Mouse (Mus musculus) lung, adult 2 months (tissue): ENCODE results near the gene Dpf1.

ENCODE experiments used
- CTCF ChIP-seq: fragments of 200-500 bp; IDR thresholded peaks from 2 replicates; pipeline ENCODE4 v1.5.1; 2011; ENCODE audit warnings: mild to moderate bottlenecking, low read length, control low read depth; ENCODE audit not compliant: insufficient read depth
- POLR2A ChIP-seq: fragments of 200-500 bp; IDR thresholded peaks from 2 replicates; pipeline ENCODE4 v1.6.1; 2011; ENCODE audit warnings: low read depth, mild to moderate bottlenecking, control low read depth, low read length, borderline replicate concordance; ENCODE audit errors: extremely low read depth

DNA sequence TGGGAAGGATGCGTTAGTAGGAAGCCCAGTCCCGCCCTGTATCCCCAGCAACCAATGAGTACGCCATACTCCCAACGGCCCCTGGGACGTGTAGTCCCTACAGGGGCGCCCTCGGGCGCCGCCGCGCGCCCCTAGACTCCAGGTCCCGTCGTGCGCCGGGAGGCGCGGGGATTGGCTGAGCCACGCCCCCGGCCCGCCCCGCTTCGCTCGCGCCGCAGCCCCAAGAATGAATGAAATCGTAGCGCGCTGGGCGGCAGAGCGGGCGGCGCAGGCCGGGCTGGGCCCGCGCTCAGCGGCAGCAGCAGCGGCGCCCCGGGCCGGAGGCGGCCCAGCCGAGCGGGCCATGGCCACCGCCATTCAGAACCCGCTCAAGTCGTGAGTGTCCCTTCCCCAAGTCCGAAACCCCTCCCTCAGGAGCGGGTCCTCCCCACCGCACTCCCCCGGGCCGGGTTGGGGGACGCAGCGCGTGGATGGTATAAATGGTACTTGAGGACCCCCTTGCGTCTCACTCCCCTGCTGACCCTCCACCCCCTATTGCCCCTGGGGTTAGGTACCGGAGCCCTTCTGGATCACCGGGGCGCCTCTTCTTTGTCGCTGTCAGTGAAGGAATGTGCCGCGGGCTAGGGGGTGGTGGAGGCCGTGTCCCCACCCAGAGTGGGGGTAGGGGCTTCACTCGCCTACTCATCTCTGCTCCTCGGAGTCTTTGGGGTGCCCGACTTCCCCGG, at the start of gene Dpf1:
- TF ChIP-seq CTCF (no peak), POLR2A (no peak)
